Mouse (Mus musculus) CH12.LX (cell line): ENCODE results near the gene Soga1. TPM values are rescaled to one million over a fixed set of nuclear protein-coding genes. Genes with fewer than 3 reads are reported as not detected.

Experiments used
- DNase-seq: peaks from one replicate; pipeline ENCODE4 v3.0.0-alpha.2; 2013; ENCODE audit errors: extremely low read depth
- H3K27ac ChIP-seq: 2 replicates; pipeline ENCODE4 v1.5.1; 2012; ENCODE audit warnings: low read depth, mild to moderate bottlenecking, control low read depth, moderate library complexity; ENCODE audit not compliant: insufficient read depth
- H3K27me3 ChIP-seq: replicated peaks from 2 replicates; pipeline ENCODE3; 2012; ENCODE audit warnings: inconsistent platforms
- H3K36me3 ChIP-seq, 2 experiments: replicated peaks in 1 of 2; 2 replicates each; pipeline versions ENCODE3 to v1.6.1; 2012; ENCODE audit warnings: inconsistent platforms in 1 of 2, low read length in 1 of 2, mild to moderate bottlenecking in 1 of 2, mixed read lengths in 1 of 2, moderate library complexity in 1 of 2; ENCODE audit not compliant: control insufficient read depth in 1 of 2, insufficient read depth in 1 of 2
- H3K4me1 ChIP-seq, 2 experiments: 2 replicates each; pipeline ENCODE4 v1.6.1; 2012; ENCODE audit warnings: inconsistent platforms in 1 of 2, moderate library complexity in 1 of 2; ENCODE audit not compliant: insufficient read depth in 2 of 2, control insufficient read depth in 1 of 2
- H3K4me2 ChIP-seq: 2 replicates; pipeline ENCODE4 v1.6.1; 2012; ENCODE audit warnings: low read depth, mild to moderate bottlenecking, control low read depth; ENCODE audit not compliant: poor library complexity, insufficient read depth, severe bottlenecking
- H3K4me3 ChIP-seq, 3 experiments: fragments of 150-350 bp in 1 of 3; sonication (generic) in 1 of 3; replicated peaks in 1 of 3; 2 replicates each; pipeline versions ENCODE3 to v1.5.1; 2011 to 2012; ENCODE audit warnings: low read depth in 2 of 3, low read length in 2 of 3, mild to moderate bottlenecking in 2 of 3, moderate library complexity in 2 of 3, control low read depth in 1 of 3, improper control_type of control experiment in 1 of 3, inconsistent platforms in 1 of 3, mixed read lengths in 1 of 3; ENCODE audit not compliant: poor library complexity in 1 of 3
- H3K79me2 ChIP-seq: replicated peaks from 2 replicates; pipeline ENCODE4 v1.6.1; 2012; ENCODE audit warnings: mild to moderate bottlenecking, moderate library complexity; ENCODE audit not compliant: control insufficient read depth, poor library complexity, insufficient read depth, severe bottlenecking; ENCODE audit errors: extremely low read depth
- H3K9ac ChIP-seq: 2 replicates; pipeline ENCODE4 v1.6.1; 2012; ENCODE audit warnings: low read depth, mild to moderate bottlenecking, control low read depth, moderate library complexity; ENCODE audit not compliant: insufficient read depth
- H3K9me3 ChIP-seq: replicated peaks from 2 replicates; pipeline ENCODE3; 2012; ENCODE audit warnings: low read length, inconsistent platforms, mixed read lengths
- CHD2 ChIP-seq: IDR thresholded peaks from 2 replicates; pipeline ENCODE4 v1.6.1; 2011; ENCODE audit warnings: low read length, improper control_type of control experiment
- CTCF ChIP-seq, 2 experiments: IDR thresholded peaks in 1 of 2; conservative IDR thresholded peaks in 1 of 2; 2 replicates each; pipeline ENCODE4 v1.5.1; 2011 to 2012; ENCODE audit warnings: low read depth in 2 of 2, low read length in 2 of 2, improper control_type of control experiment in 1 of 2, inconsistent platforms in 1 of 2, mild to moderate bottlenecking in 1 of 2, moderate library complexity in 1 of 2
- E2F4 ChIP-seq: IDR thresholded peaks from 2 replicates; pipeline ENCODE4 v1.6.1; 2011; ENCODE audit warnings: low read depth, low read length, improper control_type of control experiment; ENCODE audit not compliant: insufficient replicate concordance
- ELF1 ChIP-seq: IDR thresholded peaks from 2 replicates; pipeline ENCODE4 v1.6.1; 2014; ENCODE audit warnings: low read depth, mild to moderate bottlenecking, inconsistent platforms, low read length, improper control_type of control experiment
- ETS1 ChIP-seq: conservative IDR thresholded peaks from 2 replicates; pipeline ENCODE4 v1.6.1; 2012; ENCODE audit warnings: low read depth, mild to moderate bottlenecking, inconsistent platforms, low read length, improper control_type of control experiment, moderate library complexity
- HCFC1 ChIP-seq: IDR thresholded peaks from 2 replicates; pipeline ENCODE4 v1.6.1; 2012; ENCODE audit warnings: low read depth, mild to moderate bottlenecking, inconsistent platforms, low read length, improper control_type of control experiment
- MEF2A ChIP-seq: IDR thresholded peaks from 2 replicates; pipeline ENCODE4 v1.6.1; 2014; ENCODE audit warnings: low read depth, mild to moderate bottlenecking, inconsistent platforms, low read length, improper control_type of control experiment, borderline replicate concordance
- MXI1 ChIP-seq: IDR thresholded peaks from 2 replicates; pipeline ENCODE4 v1.6.1; 2011; ENCODE audit warnings: mild to moderate bottlenecking, low read depth, low read length, improper control_type of control experiment
- POLR2A ChIP-seq: IDR thresholded peaks from 2 replicates; pipeline ENCODE4 v1.6.1; 2011; ENCODE audit warnings: low read depth, mild to moderate bottlenecking, improper control_type of control experiment, low read length
- RAD21 ChIP-seq: IDR thresholded peaks from 2 replicates; pipeline ENCODE4 v1.6.1; 2011; ENCODE audit warnings: low read depth, mild to moderate bottlenecking, low read length, improper control_type of control experiment, moderate library complexity
- SMC3 ChIP-seq: IDR thresholded peaks from 2 replicates; pipeline ENCODE4 v1.6.1; 2011; ENCODE audit warnings: low read depth, low read length, improper control_type of control experiment
- TBP ChIP-seq: conservative IDR thresholded peaks from 2 replicates; pipeline ENCODE4 v1.6.1; 2011; ENCODE audit warnings: low read depth, low read length, improper control_type of control experiment
- TCF12 ChIP-seq: IDR thresholded peaks from 2 replicates; pipeline ENCODE4 v1.6.1; 2014; ENCODE audit warnings: low read depth, mild to moderate bottlenecking, inconsistent platforms, low read length, improper control_type of control experiment
- USF2 ChIP-seq: conservative IDR thresholded peaks from 2 replicates; pipeline ENCODE4 v1.6.1; 2011; ENCODE audit warnings: low read depth, low read length, improper control_type of control experiment
- ZC3H11A ChIP-seq: IDR thresholded peaks from 2 replicates; pipeline ENCODE4 v1.6.1; 2012; ENCODE audit warnings: low read depth, mild to moderate bottlenecking, inconsistent platforms, low read length, improper control_type of control experiment
- ZKSCAN1 ChIP-seq: IDR thresholded peaks from 2 replicates; pipeline ENCODE4 v1.6.1; 2012; ENCODE audit warnings: low read depth, inconsistent platforms, low read length, improper control_type of control experiment, borderline replicate concordance
- ZMIZ1 ChIP-seq: IDR thresholded peaks from 2 replicates; pipeline ENCODE4 v1.6.1; 2012; ENCODE audit warnings: low read depth, mild to moderate bottlenecking, inconsistent platforms, low read length, improper control_type of control experiment
- dilution Hi-C: fragments of 300-500 bp; cut with MboI; formaldehyde crosslinking; loops from 2 replicates; pipeline ENCODE4 v1.14.3; 2020; ENCODE audit warnings: low sequenced_read_pairs; ENCODE audit not compliant: extremely low pct_unique_long_range_greater_than_20kb, extremely low pct_ligation_motif_present
- in situ Hi-C: fragments of 300-500 bp; cut with MboI; formaldehyde crosslinking; loops from 3 replicates; pipeline ENCODE4 v1.14.3; 2019; ENCODE audit warnings: low sequenced_read_pairs, low pct_ligation_motif_present, low pct_unique_long_range_greater_than_20kb, mixed read lengths
- polyA plus RNA-seq: library from polyadenylated mRNA; unstranded; fragments of >175 nt; gene quantifications from 2 replicates; pipeline ENCODE4 v1.2.1, GENCODE M21; 2012; ENCODE audit warnings: low read depth; ENCODE audit not compliant: insufficient read length
- total RNA-seq, 2 experiments: library from RNA; depleted of rRNA; stranded (reverse); fragments of 300-350 nt in 1 of 2; fragments of >200 nt in 1 of 2; gene quantifications; 2 replicates each; pipeline ENCODE4 v1.2.3; 2012 to 2014

Soga1 gene
- total and polyA plus RNA-seq, 3 experiments, result 0.39 to 2.0 (median 2.0) TPM

GRCm38 (mm10) chr2:157060557-157061305, 18.3 kb downstream of the Soga1 start:
- Histone ChIP-seq H3K27me3 (no peaks in the 10 kb centered on the region), H3K36me3 (no peaks in the 10 kb centered on the region), H3K4me2 (no peak overlapping the region), H3K27ac (no peak overlapping the region), H3K4me3 (no peak overlapping the region), H3K9me3 (no peaks in the 10 kb centered on the region), H3K79me2 (no peaks in the 10 kb centered on the region), H3K9ac (no peak overlapping the region), H3K4me1 (peaks cover 13 to 59% of the 10 kb centered on the region in 2 experiments)
- no peak for DNase-seq
- dilution Hi-C loops (no loop called here), in situ Hi-C loops (no loop called here)
- TF ChIP-seq E2F4 (no peak), HCFC1 (no peak), MEF2A (no peak), USF2 (no peak), MXI1 (no peak), ELF1 (no peak), TBP (no peak), RAD21 (no peak), ETS1 (no peak)

- Histone ChIP-seq H3K79me2 (no peaks in the 10 kb centered on the region), H3K27ac (no peak overlapping the region), H3K9ac (no peak overlapping the region), H3K9me3 (no peaks in the 10 kb centered on the region), H3K4me3 (no peak overlapping the region), H3K27me3 (no peaks in the 10 kb centered on the region), H3K4me2 (no peak overlapping the region)
- dilution Hi-C loops (no loop called here), in situ Hi-C loops (no loop called here)
- no peak for DNase-seq
- TF ChIP-seq ZMIZ1 (no peak), MEF2A (no peak), SMC3 (no peak), CTCF (conservative IDR thresholded peaks at IDR 0.05 in 1 of 2, IDR thresholded peaks at IDR 0.05 in 1 of 2; ENCODE audit: low read depth in 2 of 2, low read length in 2 of 2) (no peak), POLR2A (no peak), TCF12 (no peak), HCFC1 (no peak), ZKSCAN1 (no peak), CHD2 (no peak), ZC3H11A (no peak)
- TF ChIP-seq, all 38 proteins: peak for 0
- H3K4me1 ChIP-seq, result peaks cover 13 to 61% of the 10 kb centered on the region in 2 experiments
- no peaks in the 10 kb centered on the region for H3K36me3 ChIP-seq
Measured at GRCm38 (mm10) chr2:157060037-157060436, 19.0 kb downstream of the Soga1 start.
